Mouse (Mus musculus) heart, postnatal 0 days (tissue): ENCODE data around the gene Spata46. TPM values are rescaled to one million over a fixed set of nuclear protein-coding genes. Genes with fewer than 3 reads are reported as not detected.

Experiments used
- ATAC-seq: fragments of 200-750 bp; cut with Nextera tagmentation; 2 replicates; pipeline ENCODE4 v1.8.0; 2017; ENCODE audit warnings: low read depth, moderate number of reproducible peaks, moderate library complexity; ENCODE audit not compliant: insufficient read depth
- DNase-seq: peaks from one replicate; pipeline ENCODE4 v3.0.0-alpha.2; 2016; ENCODE audit warnings: low spot score
- H3K27ac ChIP-seq: fragments of 300-500 bp; sonication (generic); 2 replicates; pipeline ENCODE4 v1.5.1; 2014; ENCODE audit warnings: low read depth, mild to moderate bottlenecking
- H3K27me3 ChIP-seq: fragments of 300-500 bp; sonication (generic); 2 replicates; pipeline ENCODE4 v1.6.1; 2014; ENCODE audit warnings: low read length, mixed read lengths; ENCODE audit not compliant: control insufficient read depth, insufficient read depth
- H3K36me3 ChIP-seq: fragments of 300-500 bp; sonication (generic); replicated peaks from 2 replicates; pipeline ENCODE4 v1.6.1; 2014; ENCODE audit warnings: low read length, mixed read lengths; ENCODE audit not compliant: control insufficient read depth, insufficient read depth
- H3K4me1 ChIP-seq: fragments of 300-500 bp; sonication (generic); 2 replicates; pipeline ENCODE4 v1.6.1; 2014; ENCODE audit warnings: antibody characterized with exemption; ENCODE audit not compliant: control insufficient read depth, insufficient read depth
- H3K4me2 ChIP-seq: fragments of 300-500 bp; sonication (generic); 2 replicates; pipeline ENCODE4 v1.6.1; 2014; ENCODE audit warnings: low read depth, mild to moderate bottlenecking, low read length, moderate library complexity
- H3K4me3 ChIP-seq: fragments of 300-500 bp; sonication (generic); 2 replicates; pipeline ENCODE4 v1.5.1; 2014; ENCODE audit warnings: low read depth, low read length
- H3K9ac ChIP-seq: fragments of 300-500 bp; sonication (generic); replicated peaks from 2 replicates; pipeline ENCODE4 v1.6.1; 2014; ENCODE audit warnings: low read depth, low read length, mixed read lengths
- H3K9me3 ChIP-seq: fragments of 300-500 bp; sonication (generic); replicated peaks from 2 replicates; pipeline ENCODE4 v1.6.1; 2016; ENCODE audit warnings: low read length; ENCODE audit not compliant: control insufficient read depth
- CTCF ChIP-seq: IDR thresholded peaks from 2 replicates; pipeline ENCODE4 v1.5.1; 2016; ENCODE audit warnings: antibody characterized with exemption, control low read depth, low read depth
- EP300 ChIP-seq: IDR thresholded peaks from 2 replicates; pipeline ENCODE4 v1.6.1; 2016; ENCODE audit warnings: antibody characterized with exemption, low read depth
- WGBS: fragments of 180-500 bp; shearing (Covaris S2); extraction: QIAGEN DNeasy Blood & Tissue Kit; methylation state at CpG from one replicate; pipeline ENCODE4 v1.1.7; 2014; 5-methylcytosine and 5-hydroxymethylcytosine counted together
- polyA plus RNA-seq: library from polyadenylated mRNA; unstranded; fragments of >200 nt; fragmentation: Nextera tagmentation; extraction: Ambion mirVana; gene quantifications from 2 replicates; pipeline ENCODE4 v1.2.1, GENCODE M21; 2015
- total RNA-seq: library from RNA; depleted of rRNA; stranded (reverse); fragments of >200 nt; gene quantifications from 2 replicates; pipeline ENCODE4 v1.2.3, GENCODE M21; 2014; ENCODE audit warnings: low replicate concordance

Gene Spata46
- total and polyA plus RNA-seq, 2 experiments from 2014 or later, result 0.41 TPM; not detected in 1

GRCm38 (mm10) chr1:170302456-170302855, 6.1 kb upstream of the Spata46 start:
- TF ChIP-seq CTCF, result no peak
- 85% methylated on average over 6 of the region's 6 CpGs for WGBS
- ATAC-seq, result no peak

DNA sequence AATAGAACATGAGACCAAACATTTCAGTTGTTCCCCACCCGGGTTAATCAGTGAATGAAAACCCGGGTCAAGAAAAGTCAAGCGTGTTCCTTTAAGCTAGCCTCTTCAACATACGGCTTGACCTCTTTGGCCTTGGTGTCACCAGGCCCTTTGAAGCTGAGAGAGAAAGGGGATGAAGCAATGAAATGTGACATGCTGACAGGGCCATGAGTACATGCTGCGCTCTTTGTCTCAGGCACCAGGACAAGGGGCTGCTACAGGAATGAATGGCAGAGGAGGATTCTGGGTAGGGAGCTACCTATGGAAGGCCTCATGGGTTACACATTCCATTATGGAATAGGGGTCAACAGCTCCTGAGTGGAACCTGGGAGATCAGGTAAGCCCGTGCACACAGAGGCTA, 5.5 kb upstream of the Spata46 start:
- H3K27me3 ChIP-seq, result no peaks in the 10 kb centered on the region
- no peak for TF ChIP-seq CTCF
- TF ChIP-seq EP300, result no peak
- 75% methylated on average over 6 of the region's 6 CpGs for WGBS

More at GRCm38 (mm10) chr1:170302456-170302855, 6.1 kb upstream of the Spata46 start:
- Histone ChIP-seq H3K9ac (no peak overlapping the region), H3K36me3 (no peaks in the 10 kb centered on the region), H3K4me3 (no peak overlapping the region), H3K27me3 (no peaks in the 10 kb centered on the region), H3K4me1 (no peaks in the 10 kb centered on the region), H3K9me3 (no peaks in the 10 kb centered on the region), H3K4me2 (no peak overlapping the region), H3K27ac (no peak overlapping the region)
- DNase-seq, result no peak

GRCm38 (mm10) chr1:170305002-170305401, 3.6 kb upstream of the Spata46 start:
- H3K4me1 ChIP-seq, result no peaks in the 10 kb centered on the region
- no peak overlapping the region for H3K27ac ChIP-seq
- H3K4me3 ChIP-seq, result no peak overlapping the region
- H3K27me3 ChIP-seq, result no peaks in the 10 kb centered on the region
- no peak overlapping the region for H3K9ac ChIP-seq
- WGBS, result 79% methylated on average over 10 of the region's 10 CpGs
- H3K9me3 ChIP-seq, result no peaks in the 10 kb centered on the region
- H3K36me3 ChIP-seq, result no peaks in the 10 kb centered on the region
- H3K4me2 ChIP-seq, result no peak overlapping the region
- no peak for DNase-seq
- TF ChIP-seq EP300 (no peak), CTCF (no peak)
- ATAC-seq, result no peak

More for the DNA sequence above, 5.5 kb upstream of the Spata46 start:
- DNase-seq, result no peak
- Histone ChIP-seq H3K4me1 (no peaks in the 10 kb centered on the region), H3K27ac (no peak overlapping the region), H3K9me3 (no peaks in the 10 kb centered on the region), H3K36me3 (no peaks in the 10 kb centered on the region), H3K4me3 (no peak overlapping the region), H3K4me2 (no peak overlapping the region), H3K9ac (no peak overlapping the region)
- no peak for ATAC-seq

GRCm38 (mm10) chr1:170306232-170306631, 2.4 kb upstream of the Spata46 start, which contains the start of gene Gm7694:
TSS of gene Gm7694 (minus strand) at chr1:170306332.
- TF ChIP-seq EP300 (no peak), CTCF (no peak)
- no peaks in the 10 kb centered on the region for H3K9me3 ChIP-seq
- H3K27ac ChIP-seq, result no peak within 1 kb of the TSS
- no peak within 1 kb of the TSS for H3K4me3 ChIP-seq
- ATAC-seq (no peak), DNase-seq (no peak)
- WGBS, result 89% methylated on average over 4 of the region's 4 CpGs
- H3K36me3 ChIP-seq, result no peaks in the 10 kb centered on the region
- H3K4me2 ChIP-seq, result no peak within 1 kb of the TSS
- H3K4me1 ChIP-seq, result no peaks in the 10 kb centered on the region
- no peaks in the 10 kb centered on the region for H3K27me3 ChIP-seq
- no peak within 1 kb of the TSS for H3K9ac ChIP-seq

- H3K4me1 ChIP-seq, result no peaks in the 10 kb centered on the region
- no peaks in the 10 kb centered on the region for H3K9me3 ChIP-seq
- WGBS, result 74% methylated on average over 6 of the region's 6 CpGs
- ATAC-seq (no peak), DNase-seq (no peak)
- H3K36me3 ChIP-seq, result no peaks in the 10 kb centered on the region
- H3K27ac ChIP-seq, result no peak overlapping the region
- TF ChIP-seq CTCF, result no peak
- no peak for TF ChIP-seq EP300
- no peak overlapping the region for H3K4me3 ChIP-seq
- no peaks in the 10 kb centered on the region for H3K27me3 ChIP-seq
- no peak overlapping the region for H3K4me2 ChIP-seq
- H3K9ac ChIP-seq, result no peak overlapping the region
These were observed 2.8 kb downstream of the Spata46 start for GRCm38 (mm10) chr1:170311431-170311830.

DNA sequence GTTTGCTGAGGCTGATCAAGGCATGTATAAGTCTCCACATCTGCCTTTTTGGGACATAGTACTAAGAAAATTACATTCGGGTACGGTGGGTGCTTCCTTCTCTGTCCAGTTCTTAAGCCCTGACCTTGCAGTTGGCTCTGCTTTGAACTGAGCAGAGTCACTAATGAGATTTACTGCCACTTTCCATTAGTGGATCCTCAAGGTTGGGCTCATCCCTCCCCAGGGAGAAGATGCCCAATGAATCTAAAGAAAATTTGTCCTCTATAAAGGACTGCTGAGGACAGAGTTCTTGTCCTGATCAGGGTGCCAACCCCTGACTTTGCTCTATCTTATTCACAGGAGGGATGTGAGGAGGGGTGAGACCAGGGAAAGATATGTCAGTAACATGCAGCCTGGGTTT, 13.4 kb downstream of the Spata46 start:
- Histone ChIP-seq H3K36me3 (peaks cover 5% of the 10 kb centered on the region; the same call in 1 of the 2 replicates), H3K9me3 (no peaks in the 10 kb centered on the region), H3K4me1 (no peaks in the 10 kb centered on the region), H3K27ac (no peak overlapping the region), H3K4me3 (no peak overlapping the region), H3K9ac (no peak overlapping the region), H3K4me2 (no peak overlapping the region), H3K27me3 (no peaks in the 10 kb centered on the region)
- TF ChIP-seq EP300, result no peak
- TF ChIP-seq CTCF, result no peak
- DNase-seq (no peak), ATAC-seq (no peak)
- 95% methylated on average over 2 of the region's 2 CpGs for WGBS
